Mouse (Mus musculus) thymus, adult 2 months (tissue): ENCODE measurements around the gene Agpat2. TPM values are rescaled to one million over a fixed set of nuclear protein-coding genes. Genes with fewer than 3 reads are reported as not detected.

Experiments used
- DNase-seq: peaks from one replicate; pipeline ENCODE4 v3.0.0; 2021
- H3K27ac ChIP-seq: fragments of 200-500 bp; 2 replicates; pipeline ENCODE4 v1.5.1; 2012; ENCODE audit warnings: low read length, control low read depth; ENCODE audit not compliant: control insufficient read depth, insufficient read depth
- H3K27me3 ChIP-seq: fragments of 200-500 bp; 2 replicates; pipeline ENCODE4 v1.6.1; 2012; ENCODE audit warnings: mild to moderate bottlenecking, low read length, moderate library complexity, mixed read lengths; ENCODE audit not compliant: control insufficient read depth, insufficient read depth
- H3K36me3 ChIP-seq: fragments of 200-500 bp; 2 replicates; pipeline ENCODE4 v1.6.1; 2012; ENCODE audit warnings: mild to moderate bottlenecking, low read length, moderate library complexity; ENCODE audit not compliant: control insufficient read depth, insufficient read depth
- H3K4me1 ChIP-seq: fragments of 200-500 bp; replicated peaks from 2 replicates; pipeline ENCODE4 v1.6.1; 2012; ENCODE audit warnings: low read length; ENCODE audit not compliant: control insufficient read depth, insufficient read depth
- H3K4me3 ChIP-seq: fragments of 200-500 bp; 2 replicates; pipeline ENCODE4 v1.5.1; 2012; ENCODE audit warnings: mild to moderate bottlenecking, low read length, control low read depth, moderate library complexity; ENCODE audit not compliant: control insufficient read depth, insufficient read depth
- CTCF ChIP-seq: fragments of 200-500 bp; IDR thresholded peaks from 2 replicates; pipeline ENCODE4 v1.5.1; 2012; ENCODE audit warnings: mild to moderate bottlenecking, control low read depth, low read length, moderate library complexity, borderline replicate concordance; ENCODE audit not compliant: control insufficient read depth, poor library complexity, insufficient read depth; ENCODE audit errors: extremely low read depth
- POLR2A ChIP-seq: fragments of 200-500 bp; IDR thresholded peaks from 2 replicates; pipeline ENCODE4 v1.6.1; 2012; ENCODE audit warnings: mild to moderate bottlenecking, low read length, control low read depth, moderate library complexity; ENCODE audit not compliant: control insufficient read depth, poor library complexity, insufficient read depth; ENCODE audit errors: extremely low read depth
- WGBS: fragments of 180-500 bp; shearing (Covaris S2); methylation state at CpG from one replicate; pipeline ENCODE4 v1.1.7; 2018; 5-methylcytosine and 5-hydroxymethylcytosine counted together
- polyA plus RNA-seq: library from polyadenylated mRNA; depleted of rRNA; stranded (reverse); fragments of >200 nt; gene quantifications from 2 replicates; pipeline ENCODE4 v1.2.3, GENCODE M21; 2012

Gene Agpat2
- polyA plus RNA-seq, 1 experiment = 89.3 TPM

- no peak overlapping the region for H3K27ac ChIP-seq
- H3K4me3 ChIP-seq = no peak overlapping the region
- H3K4me1 ChIP-seq = peaks cover 20% of the 10 kb centered on the region
- WGBS = 89% methylated on average over 3 of the region's 3 CpGs
- no peak for DNase-seq
- H3K36me3 ChIP-seq = no peaks in the 10 kb centered on the region
- H3K27me3 ChIP-seq = no peaks in the 10 kb centered on the region
- no peak for TF ChIP-seq POLR2A
- TF ChIP-seq CTCF = no peak
These were observed 5.8 kb downstream of the Agpat2 start for GRCm38 (mm10) chr2:26598462-26598861.

DNA sequence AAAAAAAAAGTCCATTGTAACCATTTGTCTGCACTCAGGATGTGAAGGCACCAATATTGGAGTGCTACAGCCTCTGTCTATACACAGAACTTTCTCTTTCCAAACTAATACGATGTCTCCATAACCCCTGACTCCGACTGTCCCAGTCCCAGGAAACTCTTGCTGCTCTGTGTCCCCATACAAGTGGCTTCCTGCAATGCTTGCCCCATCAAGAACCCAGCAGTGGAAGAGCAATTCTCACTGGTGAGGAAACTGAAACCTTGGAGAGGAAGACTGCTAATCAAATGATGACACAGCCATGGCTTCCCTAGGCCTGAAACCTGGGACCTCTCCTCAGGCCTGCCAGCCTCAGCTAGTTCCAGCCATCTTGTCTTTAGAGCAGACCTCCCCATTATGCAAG, 6.4 kb downstream of the Agpat2 start:
- no peak for TF ChIP-seq POLR2A
- no peak for TF ChIP-seq CTCF
- DNase-seq = no peak
- peaks cover 16% of the 10 kb centered on the region for H3K4me1 ChIP-seq
- no peak overlapping the region for H3K4me3 ChIP-seq
- H3K36me3 ChIP-seq = no peaks in the 10 kb centered on the region
- 97% methylated on average over 2 of the region's 2 CpGs for WGBS
- H3K27me3 ChIP-seq = no peaks in the 10 kb centered on the region
- H3K27ac ChIP-seq = no peak overlapping the region

DNA sequence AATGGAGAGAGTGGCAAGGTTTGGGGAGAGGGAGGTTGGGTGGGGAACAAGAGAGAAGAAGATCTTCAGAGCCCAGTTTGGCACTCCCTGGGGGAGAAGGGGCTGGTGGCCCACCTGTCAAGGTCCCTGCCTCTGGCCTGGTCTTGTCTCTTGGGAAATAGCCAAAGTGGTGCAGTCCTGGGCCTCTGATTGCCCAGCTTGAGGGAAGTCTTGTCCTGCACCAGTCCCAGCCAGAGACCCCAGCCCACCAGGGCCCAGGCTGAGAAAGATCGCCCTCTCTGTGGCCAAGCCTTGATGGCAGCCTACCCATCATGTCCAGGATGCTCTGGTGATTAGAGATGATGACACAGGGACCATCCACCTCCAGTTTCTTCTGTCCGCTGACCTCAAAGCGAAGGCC, 7.3 kb downstream of the Agpat2 start:
- TF ChIP-seq CTCF = no peak
- TF ChIP-seq POLR2A = no peak
- Histone ChIP-seq H3K27ac (no peak overlapping the region), H3K4me3 (no peak overlapping the region), H3K4me1 (peaks cover 16% of the 10 kb centered on the region), H3K27me3 (no peaks in the 10 kb centered on the region), H3K36me3 (no peaks in the 10 kb centered on the region)
- WGBS = 100% methylated on average over 3 of the region's 3 CpGs
- no peak for DNase-seq

DNA sequence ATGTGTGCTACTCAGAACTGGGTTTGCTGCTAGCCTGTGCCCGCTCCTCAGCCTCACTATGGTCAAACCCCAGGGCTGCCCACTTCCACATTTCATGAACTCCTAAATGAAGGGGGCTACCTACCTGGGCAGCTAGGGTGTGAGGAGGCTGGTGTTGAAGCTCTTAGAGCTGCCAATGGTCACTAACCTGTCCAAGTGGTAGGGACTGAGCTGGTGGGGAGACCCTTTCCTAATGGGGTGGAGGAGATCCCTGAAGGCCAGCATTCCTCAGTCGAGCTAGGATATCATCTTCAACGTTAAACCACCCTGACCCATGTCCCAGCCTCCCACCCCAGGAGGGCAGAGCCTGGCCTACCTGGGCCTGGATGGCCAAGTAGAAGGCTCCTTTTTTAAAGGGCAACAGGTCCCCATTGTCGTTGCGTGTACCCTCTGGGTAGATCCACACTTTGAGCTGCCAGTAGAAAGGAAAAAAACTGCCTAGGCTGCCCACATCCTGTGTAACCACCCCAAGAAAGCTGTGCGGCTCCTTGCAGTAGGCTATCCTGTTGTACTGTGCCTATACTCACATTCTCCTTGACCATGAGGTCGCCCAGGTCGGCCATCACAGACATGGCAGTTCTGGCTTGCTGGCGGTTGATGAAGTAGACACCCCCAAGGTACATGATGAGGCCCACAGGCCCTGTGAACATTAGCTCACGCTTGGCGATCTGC, 8.3 kb downstream of the Agpat2 start:
- H3K27ac ChIP-seq = no peak overlapping the region; the same call in 1 of the 2 replicates
- 40% methylated on average over 11 of the region's 11 CpGs for WGBS
- TF ChIP-seq POLR2A = no peak
- TF ChIP-seq CTCF = no peak
- peaks cover 16% of the 10 kb centered on the region for H3K4me1 ChIP-seq
- no peak for DNase-seq
- no peaks in the 10 kb centered on the region for H3K36me3 ChIP-seq
- H3K27me3 ChIP-seq = no peaks in the 10 kb centered on the region
- H3K4me3 ChIP-seq = no peak overlapping the region

GRCm38 (mm10) chr2:26594934-26595724, 9.1 kb downstream of the Agpat2 start:
- WGBS = 87% methylated on average over 6 of the region's 6 CpGs
- TF ChIP-seq CTCF (no peak), POLR2A (no peak)
- H3K36me3 ChIP-seq = no peaks in the 10 kb centered on the region
- DNase-seq = no peak
- peaks cover 16% of the 10 kb centered on the region for H3K4me1 ChIP-seq
- H3K27me3 ChIP-seq = no peaks in the 10 kb centered on the region
- H3K4me3 ChIP-seq = no peak overlapping the region
- H3K27ac ChIP-seq = no peak overlapping the region

- no peak for TF ChIP-seq POLR2A
- no peak for TF ChIP-seq CTCF
- Histone ChIP-seq H3K4me3 (no peak overlapping the region), H3K36me3 (no peaks in the 10 kb centered on the region), H3K27ac (no peak overlapping the region), H3K27me3 (no peaks in the 10 kb centered on the region), H3K4me1 (peaks cover 16% of the 10 kb centered on the region)
- WGBS = 91% methylated on average over 7 of the region's 7 CpGs
- DNase-seq = no peak
These were observed 9.7 kb downstream of the Agpat2 start for GRCm38 (mm10) chr2:26594461-26594933.

DNA sequence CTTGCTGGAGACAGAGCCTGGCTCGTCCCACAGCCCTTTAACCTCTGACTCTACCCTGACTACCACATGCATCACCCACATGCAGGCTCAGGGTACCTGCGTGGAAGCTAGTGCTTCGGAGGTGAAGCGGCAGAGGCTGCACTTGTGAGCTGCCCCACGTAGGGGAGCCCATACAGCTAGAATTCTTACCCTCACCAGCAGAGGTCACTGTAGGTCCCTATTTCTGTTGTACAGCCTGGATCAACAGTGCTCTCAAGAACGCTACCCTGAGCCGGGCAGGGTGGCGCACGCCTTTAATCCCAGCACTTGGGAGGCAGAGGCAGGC, 10.2 kb downstream of the Agpat2 start:
- TF ChIP-seq CTCF (peak; percentile 70), POLR2A (no peak)
- Histone ChIP-seq H3K36me3 (no peaks in the 10 kb centered on the region), H3K4me1 (peaks cover 16% of the 10 kb centered on the region), H3K4me3 (no peak overlapping the region), H3K27ac (no peak overlapping the region), H3K27me3 (no peaks in the 10 kb centered on the region)
- 76% methylated on average over 9 of the region's 9 CpGs for WGBS
- peak; percentile 78 for DNase-seq
